Mouse (Mus musculus): ENCODE data around the gene Ptprk. TPM values are rescaled to one million over a fixed set of nuclear protein-coding genes. Genes with fewer than 3 reads are reported as not detected.

Ptprk gene
- polyA plus RNA-seq, 2 experiments = 21.4 to 25.2 TPM

DNA sequence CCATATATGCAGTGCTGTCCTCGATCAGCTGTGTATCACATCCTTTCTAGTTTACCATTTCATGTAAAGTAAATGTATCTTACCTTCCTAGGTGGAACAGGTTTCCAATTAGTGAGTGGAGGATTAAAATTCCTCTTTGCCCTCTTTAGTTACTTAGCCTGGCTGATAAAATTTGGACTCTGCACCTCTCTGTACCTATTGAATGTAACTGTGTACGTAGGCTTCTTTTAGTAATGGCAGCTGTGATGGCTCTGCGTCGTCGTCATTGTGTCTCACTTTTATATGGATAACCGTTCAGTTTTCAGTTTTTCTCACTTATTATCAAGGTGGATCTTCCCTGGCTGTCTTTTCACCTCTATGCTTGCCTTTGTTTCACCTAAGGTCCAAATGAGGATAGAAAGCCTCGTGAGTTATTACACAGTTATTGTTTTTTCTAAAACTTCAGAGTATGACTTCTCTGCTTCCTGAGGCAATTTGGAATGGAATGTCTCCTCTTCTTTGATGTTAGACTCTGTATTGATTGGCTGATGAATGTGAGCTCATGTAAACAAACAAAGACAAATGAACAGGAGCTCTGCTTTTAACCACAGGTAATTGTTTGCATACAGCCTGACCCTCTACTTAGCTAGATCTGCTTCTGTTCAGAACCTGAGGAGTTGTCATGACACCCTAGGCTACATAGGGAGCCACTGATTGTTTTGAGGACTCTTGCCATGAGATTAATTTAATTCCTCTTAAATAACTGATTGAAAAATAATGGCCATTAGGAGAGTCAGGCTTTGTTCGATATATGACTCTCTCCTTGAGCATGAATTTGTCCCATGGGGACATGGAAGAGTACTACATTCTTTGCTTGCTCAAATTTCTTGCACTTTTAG lies 197.3 kb downstream of the Ptprk start:
- DNase-seq (ENCODE audit: low spot score) = no peak
- Histone ChIP-seq H3K9me3 (ENCODE audit: control insufficient read depth, low read length) (no peaks in the 10 kb centered on the region; the same call in 1 of the 2 replicates), H3K4me2 (replicated peaks; ENCODE audit: low read depth, low read length, severe bottlenecking) (no peak overlapping the region), H3K4me1 (ENCODE audit: control insufficient read depth, insufficient read depth, low read length) (no peaks in the 10 kb centered on the region), H3K27me3 (ENCODE audit: control insufficient read depth, insufficient read depth, low read length) (no peaks in the 10 kb centered on the region), H3K36me3 (ENCODE audit: control insufficient read depth, insufficient read depth, low read length) (no peaks in the 10 kb centered on the region), H3K4me3 (replicated peaks; ENCODE audit: low read length) (no peak overlapping the region), H3K9ac (ENCODE audit: low read depth, low read length, severe bottlenecking) (no peak overlapping the region), H3K27ac (replicated peaks; ENCODE audit: low read depth, low read length) (no peak overlapping the region)
- ATAC-seq (ENCODE audit: low FRiP score, low read depth) = no peak
- TF ChIP-seq POLR2A (IDR thresholded peaks at IDR 0.05; ENCODE audit: borderline replicate concordance, extremely low read depth, insufficient read depth, insufficient read length) = no peak
- 77% methylated on average over 8 of the region's 8 CpGs for WGBS

DNA sequence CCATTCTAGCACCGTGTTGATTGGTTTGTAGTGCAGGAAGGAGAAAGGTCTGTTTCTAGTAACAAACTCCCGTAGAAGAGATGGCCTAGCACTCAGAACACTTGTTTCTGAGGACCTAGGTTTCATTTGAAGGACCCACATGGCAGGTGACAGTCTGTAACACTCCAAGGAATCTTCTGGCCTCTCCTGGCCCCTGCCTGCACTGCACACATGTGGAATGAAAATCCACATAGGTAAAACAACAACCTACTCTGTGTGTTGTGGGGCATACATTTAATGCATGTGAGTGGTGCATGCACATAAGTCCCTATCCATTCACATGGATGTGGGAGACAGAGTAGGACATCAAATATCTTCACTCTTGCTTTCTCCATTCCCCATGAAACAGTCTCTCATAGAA lies 204.1 kb downstream of the Ptprk start:
- 96% methylated on average over 2 of the region's 2 CpGs for WGBS
- H3K27ac ChIP-seq (replicated peaks; ENCODE audit: low read depth, low read length) = no peak overlapping the region
- H3K9me3 ChIP-seq (ENCODE audit: control insufficient read depth, low read length) = no peaks in the 10 kb centered on the region
- H3K9ac ChIP-seq (ENCODE audit: low read depth, low read length, severe bottlenecking) = no peak overlapping the region
- H3K4me3 ChIP-seq (replicated peaks; ENCODE audit: low read length) = no peak overlapping the region
- H3K36me3 ChIP-seq (ENCODE audit: control insufficient read depth, insufficient read depth, low read length) = no peaks in the 10 kb centered on the region
- no peaks in the 10 kb centered on the region for H3K27me3 ChIP-seq (ENCODE audit: control insufficient read depth, insufficient read depth, low read length)
- DNase-seq (ENCODE audit: low spot score) (no peak), ATAC-seq (ENCODE audit: low FRiP score, low read depth) (no peak)
- TF ChIP-seq POLR2A (IDR thresholded peaks at IDR 0.05; ENCODE audit: borderline replicate concordance, extremely low read depth, insufficient read depth, insufficient read length) = no peak
- no peaks in the 10 kb centered on the region for H3K4me1 ChIP-seq (ENCODE audit: control insufficient read depth, insufficient read depth, low read length)
- no peak overlapping the region for H3K4me2 ChIP-seq (replicated peaks; ENCODE audit: low read depth, low read length, severe bottlenecking)

DNA sequence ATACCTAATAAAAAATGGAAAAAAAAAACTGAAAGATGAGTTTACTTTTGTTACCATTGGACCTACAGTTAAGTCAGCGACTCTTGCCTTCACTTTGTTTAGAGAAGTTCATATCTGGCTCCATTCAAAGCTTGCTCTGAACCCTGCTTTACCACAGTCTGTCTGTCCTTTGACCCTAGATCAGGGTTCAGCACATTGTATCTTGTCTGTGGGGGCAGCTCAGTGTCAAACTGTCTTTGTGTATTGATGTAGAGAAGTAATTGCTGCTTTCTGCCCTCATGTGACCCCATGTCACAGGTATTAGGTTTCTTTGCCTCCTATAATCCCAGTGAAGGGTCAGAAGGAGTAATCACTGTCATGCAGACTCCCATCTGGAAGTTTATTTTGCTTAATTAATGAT lies 222.9 kb downstream of the Ptprk start:
- Histone ChIP-seq H3K4me2 (replicated peaks; ENCODE audit: low read depth, low read length, severe bottlenecking) (no peak overlapping the region), H3K9ac (ENCODE audit: low read depth, low read length, severe bottlenecking) (no peak overlapping the region), H3K36me3 (ENCODE audit: control insufficient read depth, insufficient read depth, low read length) (no peaks in the 10 kb centered on the region), H3K4me1 (ENCODE audit: control insufficient read depth, insufficient read depth, low read length) (no peaks in the 10 kb centered on the region), H3K9me3 (ENCODE audit: control insufficient read depth, low read length) (no peaks in the 10 kb centered on the region), H3K27ac (replicated peaks; ENCODE audit: low read depth, low read length) (no peak overlapping the region), H3K27me3 (ENCODE audit: control insufficient read depth, insufficient read depth, low read length) (no peaks in the 10 kb centered on the region), H3K4me3 (replicated peaks; ENCODE audit: low read length) (no peak overlapping the region)
- DNase-seq (ENCODE audit: low spot score) = no peak
- WGBS = 67% methylated on average over 1 of the region's 1 CpGs
- TF ChIP-seq POLR2A (IDR thresholded peaks at IDR 0.05; ENCODE audit: borderline replicate concordance, extremely low read depth, insufficient read depth, insufficient read length) = no peak
- no peak for ATAC-seq (ENCODE audit: low FRiP score, low read depth)

DNA sequence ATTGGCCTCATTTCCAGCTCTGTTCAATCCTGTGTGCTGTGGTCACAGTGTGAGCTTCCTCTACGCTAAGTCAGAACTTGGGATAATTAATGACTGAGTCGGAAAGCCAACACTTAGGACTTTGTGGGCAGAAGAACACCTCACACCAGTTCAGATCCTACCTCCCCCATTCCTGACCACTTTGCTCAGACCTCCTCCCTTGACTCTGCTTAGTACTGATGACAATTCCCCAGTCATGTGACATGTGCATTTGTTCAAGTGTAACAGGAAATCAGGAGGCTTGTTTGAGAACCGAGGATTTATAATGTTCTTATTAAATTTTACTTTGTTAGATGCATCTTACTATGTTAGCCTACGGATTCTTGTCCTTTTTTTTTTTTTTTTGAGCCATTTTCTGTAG lies 224.6 kb downstream of the Ptprk start:
- H3K4me3 ChIP-seq (replicated peaks; ENCODE audit: low read length) = no peak overlapping the region
- no peaks in the 10 kb centered on the region for H3K27me3 ChIP-seq (ENCODE audit: control insufficient read depth, insufficient read depth, low read length)
- WGBS = 64% methylated on average over 4 of the region's 4 CpGs
- no peak for TF ChIP-seq POLR2A (IDR thresholded peaks at IDR 0.05; ENCODE audit: borderline replicate concordance, extremely low read depth, insufficient read depth, insufficient read length)
- H3K4me2 ChIP-seq (replicated peaks; ENCODE audit: low read depth, low read length, severe bottlenecking) = no peak overlapping the region
- no peaks in the 10 kb centered on the region for H3K4me1 ChIP-seq (ENCODE audit: control insufficient read depth, insufficient read depth, low read length)
- no peak overlapping the region for H3K27ac ChIP-seq (replicated peaks; ENCODE audit: low read depth, low read length)
- H3K36me3 ChIP-seq (ENCODE audit: control insufficient read depth, insufficient read depth, low read length) = no peaks in the 10 kb centered on the region
- no peak overlapping the region for H3K9ac ChIP-seq (ENCODE audit: low read depth, low read length, severe bottlenecking)
- no peaks in the 10 kb centered on the region for H3K9me3 ChIP-seq (ENCODE audit: control insufficient read depth, low read length)
- DNase-seq (ENCODE audit: low spot score) (no peak), ATAC-seq (ENCODE audit: low FRiP score, low read depth) (no peak)

DNA sequence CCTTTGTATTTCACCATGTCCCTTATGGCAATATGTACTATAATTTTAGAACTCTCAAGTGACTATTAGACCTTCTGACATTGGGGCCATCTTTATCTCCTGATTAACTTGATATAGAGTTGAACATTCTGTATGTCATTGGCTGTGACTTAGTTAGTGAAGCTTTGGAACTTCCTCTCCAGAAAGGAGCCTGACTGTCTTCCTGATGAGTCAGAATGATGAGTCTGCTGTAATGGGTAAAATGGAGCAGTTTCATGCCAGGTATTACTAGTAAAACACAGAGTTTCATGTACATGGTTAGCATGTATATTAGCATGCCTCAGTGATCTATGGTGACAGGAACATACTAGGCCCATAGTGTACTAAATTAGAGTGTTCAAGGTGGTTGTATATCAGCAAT lies 229.2 kb downstream of the Ptprk start:
- H3K27me3 ChIP-seq (ENCODE audit: control insufficient read depth, insufficient read depth, low read length) = no peaks in the 10 kb centered on the region
- no peaks in the 10 kb centered on the region for H3K4me1 ChIP-seq (ENCODE audit: control insufficient read depth, insufficient read depth, low read length)
- DNase-seq (ENCODE audit: low spot score) (no peak), ATAC-seq (ENCODE audit: low FRiP score, low read depth) (no peak)
- no peak overlapping the region for H3K27ac ChIP-seq (replicated peaks; ENCODE audit: low read depth, low read length)
- H3K36me3 ChIP-seq (ENCODE audit: control insufficient read depth, insufficient read depth, low read length) = no peaks in the 10 kb centered on the region
- no peak overlapping the region for H3K4me3 ChIP-seq (replicated peaks; ENCODE audit: low read length)
- no peak overlapping the region for H3K4me2 ChIP-seq (replicated peaks; ENCODE audit: low read depth, low read length, severe bottlenecking)
- H3K9ac ChIP-seq (ENCODE audit: low read depth, low read length, severe bottlenecking) = no peak overlapping the region
- H3K9me3 ChIP-seq (ENCODE audit: control insufficient read depth, low read length) = no peaks in the 10 kb centered on the region
- TF ChIP-seq POLR2A (IDR thresholded peaks at IDR 0.05; ENCODE audit: borderline replicate concordance, extremely low read depth, insufficient read depth, insufficient read length) = no peak
